Mouse (Mus musculus): ENCODE data around the gene Nipa1.
A peak's percentile ranks its signal among the peaks of the same experiment; 100 is the strongest.
"Not testable (repeated sequence)": the region's sequence is repeated elsewhere in the genome, so short reads cannot be mapped to it uniquely, and the experiment has no call there.

The Nipa1 gene

GRCm38 (mm10) chr7:56019930-56020253 lies at the start of gene Nipa1:
TSS of gene Nipa1 (minus strand) at chr7:56019954.
- no peak for DNase-seq

- no peak for DNase-seq
These were observed 46.9 kb upstream of the Nipa1 start for GRCm38 (mm10) chr7:56066634-56067033.

- DNase-seq: no peak
These were observed 46.4 kb upstream of the Nipa1 start for GRCm38 (mm10) chr7:56066136-56066535.

GRCm38 (mm10) chr7:56064876-56065275 lies 45.1 kb upstream of the Nipa1 start:
- DNase-seq: no peak

- peak in 1 of 2 experiments; percentile 4 for DNase-seq
These were observed 35.6 kb upstream of the Nipa1 start for GRCm38 (mm10) chr7:56055338-56055737.

GRCm38 (mm10) chr7:56052996-56053395 lies 33.2 kb upstream of the Nipa1 start:
- no peak for DNase-seq

GRCm38 (mm10) chr7:56050487-56050911 lies 30.7 kb upstream of the Nipa1 start:
- peak in 1 of 2 experiments; percentile 22 for DNase-seq

GRCm38 (mm10) chr7:56049831-56050321 lies 30.1 kb upstream of the Nipa1 start, which contains the start of gene Herc2:
TSS of gene Herc2 (plus strand) at chr7:56050196.
- peak; percentile 99 to 100 for DNase-seq

- no peak for DNase-seq
These were observed 27.4 kb upstream of the Nipa1 start for GRCm38 (mm10) chr7:56047178-56047577.

- DNase-seq: no peak
These were observed 24.5 kb upstream of the Nipa1 start for GRCm38 (mm10) chr7:56044267-56044629.

- no peak for DNase-seq
These were observed 24.0 kb upstream of the Nipa1 start for GRCm38 (mm10) chr7:56043577-56044266.

- DNase-seq: peak; percentile 80 to 81
These were observed 22.6 kb upstream of the Nipa1 start for GRCm38 (mm10) chr7:56042353-56042752.

- no peak for DNase-seq
These were observed 3.8 kb upstream of the Nipa1 start for GRCm38 (mm10) chr7:56023586-56023985.

GRCm38 (mm10) chr7:56018972-56019929 lies 503 bp downstream of the Nipa1 start:
- peak; percentile 67 to 72 for DNase-seq

GRCm38 (mm10) chr7:56018446-56018971 lies 1.2 kb downstream of the Nipa1 start:
- peak; percentile 18 to 31 for DNase-seq

- DNase-seq: no peak
These were observed 2.0 kb downstream of the Nipa1 start for GRCm38 (mm10) chr7:56017761-56018160.

- DNase-seq: no peak
These were observed 3.9 kb downstream of the Nipa1 start for GRCm38 (mm10) chr7:56015837-56016236.

GRCm38 (mm10) chr7:56015172-56015571 lies 4.6 kb downstream of the Nipa1 start:
- DNase-seq: no peak

GRCm38 (mm10) chr7:56014002-56014702 lies 5.6 kb downstream of the Nipa1 start:
- DNase-seq: not testable (repeated sequence)

- no peak for DNase-seq
These were observed 6.3 kb downstream of the Nipa1 start for GRCm38 (mm10) chr7:56013261-56014001.

GRCm38 (mm10) chr7:56011018-56011333 lies 8.8 kb downstream of the Nipa1 start:
- no peak for DNase-seq
